Mouse (Mus musculus): ENCODE measurements around the gene Ptgis.

Ptgis gene

DNA sequence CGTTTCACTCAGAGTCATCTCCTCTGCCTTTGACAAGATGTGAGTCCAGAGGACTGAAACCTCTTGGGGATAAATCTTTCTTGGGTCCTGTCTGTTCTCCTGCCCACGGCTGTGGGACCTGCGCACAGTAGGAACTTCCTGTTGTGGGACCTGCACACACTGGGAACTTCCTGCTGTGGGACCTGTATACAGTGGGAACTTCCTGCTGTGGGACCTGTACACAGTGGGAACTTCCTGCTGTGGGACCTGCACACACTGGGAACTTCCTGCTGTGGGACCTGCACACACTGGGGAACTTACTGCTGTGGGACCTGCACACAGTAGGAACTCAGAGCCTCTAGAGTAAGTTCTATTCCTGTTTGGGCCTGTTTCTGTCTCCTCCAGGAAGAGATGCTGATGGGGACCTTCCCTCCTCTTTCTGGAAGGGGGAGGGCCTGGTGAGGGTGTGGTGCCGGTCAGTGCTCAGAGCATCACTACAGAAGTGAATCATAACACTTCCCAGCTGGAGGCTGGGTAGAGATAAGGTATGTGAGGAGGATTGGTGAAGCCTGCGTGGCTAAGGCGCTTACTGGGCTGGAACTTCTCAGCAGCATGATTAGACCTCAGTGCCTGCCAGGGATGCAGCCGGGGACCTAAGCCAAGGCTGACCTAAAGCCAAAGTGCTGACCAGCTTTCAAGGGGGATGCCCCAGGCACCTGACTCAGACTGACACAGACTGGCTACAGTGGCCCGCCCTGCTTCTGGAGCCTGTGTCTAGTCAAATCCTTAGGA lies 22.8 kb upstream of the Ptgis start:
- no peak for DNase-seq (ENCODE audit: low read depth, low spot score)

- DNase-seq (ENCODE audit: low read depth, low spot score), result no peak
Measured at GRCm38 (mm10) chr2:167262433-167262832, 22.0 kb upstream of the Ptgis start.

- no peak for DNase-seq (ENCODE audit: low read depth, low spot score)
Measured at GRCm38 (mm10) chr2:167261106-167261505, 20.7 kb upstream of the Ptgis start.

GRCm38 (mm10) chr2:167257790-167258189 lies 17.4 kb upstream of the Ptgis start:
- DNase-seq (ENCODE audit: low read depth, low spot score), result no peak

DNA sequence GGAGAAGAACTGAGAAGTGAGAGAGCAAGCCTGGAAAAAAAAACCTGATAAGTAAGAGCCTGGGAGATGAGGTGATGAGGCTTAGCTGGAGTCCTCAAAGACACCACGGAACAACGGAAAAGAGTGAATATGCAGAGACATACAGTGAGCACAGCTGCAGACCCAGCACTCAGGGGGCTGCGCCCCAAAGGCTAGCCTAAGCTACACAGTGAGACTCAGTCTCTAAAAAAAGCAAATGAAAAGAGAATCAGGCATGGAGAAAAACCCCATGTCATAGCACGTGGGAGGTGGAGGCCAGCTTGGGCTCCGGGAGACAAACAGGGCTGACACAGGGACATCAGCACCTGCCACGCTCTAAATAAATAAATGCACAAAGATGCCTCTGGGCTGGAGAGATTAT lies 14.4 kb upstream of the Ptgis start:
- no peak for DNase-seq (ENCODE audit: low read depth, low spot score)

GRCm38 (mm10) chr2:167254185-167254584 lies 13.8 kb upstream of the Ptgis start:
- no peak for DNase-seq (ENCODE audit: low read depth, low spot score)

- DNase-seq (ENCODE audit: low read depth, low spot score), result no peak
Measured at GRCm38 (mm10) chr2:167253476-167253875, 13.1 kb upstream of the Ptgis start.

DNA sequence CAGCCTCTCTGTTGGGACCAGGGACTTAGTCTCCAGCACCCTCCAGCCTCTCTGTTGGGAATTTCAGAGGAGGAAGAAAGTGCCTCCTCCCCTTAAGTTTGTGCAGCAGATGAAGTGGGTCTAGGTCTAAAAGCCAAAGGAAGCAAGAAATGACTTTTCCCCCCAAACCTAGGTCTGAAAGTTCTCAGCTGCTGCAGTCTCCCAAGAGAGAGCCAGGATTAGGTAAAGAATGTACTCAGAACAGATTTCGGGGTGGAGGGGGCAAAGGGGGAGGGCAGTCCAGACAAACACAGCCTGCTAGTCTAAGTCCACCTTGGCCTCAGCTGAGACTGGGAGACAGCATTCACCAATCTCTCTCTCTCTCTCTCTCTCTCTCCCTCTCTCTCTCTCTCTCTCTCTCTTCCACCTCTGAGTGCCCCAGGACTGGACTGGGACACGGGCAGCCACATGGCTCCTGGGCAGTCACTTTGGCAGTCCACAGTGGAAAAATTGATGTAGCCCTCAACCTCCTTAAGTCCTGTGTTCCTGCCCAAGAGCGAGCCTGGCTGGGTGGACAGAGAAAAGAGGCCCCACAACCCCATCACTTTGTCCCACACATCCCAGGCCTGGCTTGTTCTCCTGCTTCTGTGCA lies 11.8 kb upstream of the Ptgis start:
- no peak for DNase-seq (ENCODE audit: low read depth, low spot score)

GRCm38 (mm10) chr2:167250736-167251337 lies 10.4 kb upstream of the Ptgis start:
- no peak for DNase-seq (ENCODE audit: low read depth, low spot score)

DNA sequence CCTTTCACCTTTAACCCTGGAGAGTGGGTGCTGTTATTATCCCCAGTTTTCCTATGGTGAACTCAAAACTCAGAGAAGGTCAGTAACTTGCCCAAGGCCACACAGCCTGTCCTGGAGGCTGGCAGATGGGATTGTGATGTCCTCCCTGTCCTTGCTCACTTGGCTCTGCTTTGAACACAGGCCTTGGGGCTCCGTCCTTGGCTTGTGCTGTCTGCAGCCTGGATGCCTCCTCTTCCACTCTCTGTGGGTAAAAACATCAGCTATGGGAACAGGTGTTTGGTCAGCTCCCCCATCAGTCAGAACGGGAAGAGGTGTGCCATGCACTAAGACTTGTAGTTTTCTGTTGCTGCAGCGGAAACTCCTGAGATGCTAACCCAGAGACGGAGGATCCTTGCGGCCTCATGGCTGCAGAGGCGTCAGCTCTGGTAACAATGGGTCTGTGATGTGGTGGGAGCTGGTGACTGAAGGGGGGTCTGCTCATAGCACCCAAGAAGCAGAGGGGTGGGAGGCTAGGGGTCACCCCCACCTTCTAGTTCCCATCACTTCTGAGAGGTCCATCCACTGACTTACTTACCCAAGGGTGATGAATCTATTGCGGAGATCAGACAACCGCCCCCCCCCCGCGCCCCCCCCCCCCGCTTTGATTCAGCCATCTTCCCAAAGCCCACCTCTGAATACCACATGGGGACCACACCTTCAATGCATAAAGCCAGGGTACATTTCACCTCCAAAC lies 9.8 kb upstream of the Ptgis start:
- DNase-seq (ENCODE audit: low read depth, low spot score), result no peak

DNA sequence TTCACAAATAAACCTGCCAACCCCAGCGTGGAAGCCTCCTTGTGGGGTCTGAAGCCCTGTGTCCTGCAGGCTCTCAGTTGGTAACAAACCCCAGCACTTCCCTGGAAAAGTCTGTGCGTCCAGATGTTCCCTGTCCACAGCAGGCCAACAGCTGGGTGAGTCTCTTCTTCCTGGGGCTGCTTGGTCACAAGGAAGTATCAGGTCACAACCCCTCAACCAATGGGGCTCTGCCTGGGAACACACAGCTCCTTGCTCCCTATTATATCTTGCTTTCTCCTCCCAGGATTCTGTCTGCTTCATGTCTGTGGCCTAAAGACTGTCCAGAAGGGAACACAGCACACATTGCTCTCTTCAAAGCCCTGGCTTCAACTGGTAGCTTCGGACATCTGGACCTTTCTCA lies 9.2 kb upstream of the Ptgis start:
- DNase-seq (ENCODE audit: low read depth, low spot score), result peak; percentile 32

DNA sequence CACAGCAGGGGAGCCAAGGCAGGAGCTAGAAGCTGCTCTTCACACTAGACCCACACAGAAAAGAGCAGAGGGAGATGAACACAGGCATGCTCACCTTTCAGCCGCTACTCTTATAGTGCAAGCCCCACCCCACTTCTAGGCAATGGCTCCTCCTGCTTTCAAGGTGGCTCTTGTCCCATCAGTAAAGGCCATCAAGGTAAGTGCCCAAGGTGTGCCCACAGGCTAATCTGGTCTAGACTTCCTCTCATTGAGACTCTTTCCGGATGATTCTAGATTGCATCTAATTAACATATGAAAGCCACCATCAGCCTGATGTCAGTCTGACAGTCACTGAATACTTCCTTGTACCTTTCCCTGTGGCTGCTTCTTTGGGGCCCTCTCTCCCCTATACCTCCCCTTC lies 7.4 kb upstream of the Ptgis start:
- DNase-seq (ENCODE audit: low read depth, low spot score), result no peak

DNA sequence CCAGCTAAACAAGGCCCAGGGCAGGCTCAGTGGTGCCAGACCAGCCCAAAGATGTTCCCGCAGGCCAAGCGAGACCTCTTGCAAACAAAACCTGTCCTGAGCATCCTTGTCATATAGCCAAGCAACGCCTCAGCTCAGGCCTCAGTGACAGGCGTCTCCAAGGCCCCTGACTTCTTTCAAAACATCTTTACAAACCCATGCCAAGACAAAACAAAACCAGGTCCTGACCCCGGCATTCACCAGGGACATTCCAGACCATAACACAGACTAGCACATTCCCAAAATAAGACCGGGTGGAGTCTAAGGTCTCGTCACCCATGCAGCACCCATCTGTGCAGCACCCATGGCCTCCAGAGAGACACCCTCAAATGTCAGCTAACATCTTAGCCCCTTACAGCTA lies 6.3 kb upstream of the Ptgis start:
- DNase-seq (ENCODE audit: low read depth, low spot score), result no peak

DNA sequence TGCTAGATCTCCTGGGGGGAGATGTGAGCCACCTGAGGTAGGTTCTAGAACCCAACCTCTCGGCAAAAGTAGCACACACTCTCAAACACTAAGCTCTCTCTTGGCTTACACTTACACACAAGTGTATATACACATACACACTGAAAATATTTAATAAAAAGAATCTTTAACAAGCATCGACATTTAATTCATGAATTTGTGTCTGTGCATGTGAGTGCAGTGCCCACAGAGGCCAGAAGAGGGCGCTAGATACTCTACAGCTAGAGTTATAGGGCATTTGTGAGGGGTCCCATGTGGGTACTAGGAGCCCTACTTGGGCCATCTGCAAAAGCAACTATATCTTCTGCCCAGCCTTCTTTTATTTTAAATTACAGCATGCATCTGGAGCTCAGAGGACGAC lies 4.5 kb upstream of the Ptgis start:
- no peak for DNase-seq (ENCODE audit: low read depth, low spot score)

GRCm38 (mm10) chr2:167243831-167244563 lies 3.6 kb upstream of the Ptgis start:
- DNase-seq (ENCODE audit: low read depth, low spot score), result no peak

DNA sequence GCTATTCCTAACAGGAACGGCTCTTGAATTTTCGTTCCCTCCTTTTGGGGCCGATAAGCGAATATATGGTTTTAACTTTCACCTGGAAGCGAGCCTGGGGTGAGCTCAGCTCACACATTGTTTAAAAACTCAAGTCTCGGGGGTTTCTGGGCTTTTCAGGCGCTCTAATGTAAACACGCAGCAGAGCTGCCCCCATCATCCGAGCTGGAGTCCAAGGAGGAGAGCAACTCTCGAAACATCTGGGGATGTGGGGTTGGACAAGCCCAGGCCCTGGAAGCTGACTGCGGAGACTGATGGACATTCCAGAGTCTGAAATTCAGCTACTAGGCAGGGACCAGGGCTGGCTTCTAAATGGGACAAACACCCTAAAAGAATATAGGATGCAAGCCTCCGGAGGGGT lies 1.1 kb downstream of the Ptgis start:
- peak; percentile 55 for DNase-seq (ENCODE audit: low read depth, low spot score)

- no peak for DNase-seq (ENCODE audit: low read depth, low spot score)
Measured at GRCm38 (mm10) chr2:167237224-167237623, 3.2 kb downstream of the Ptgis start.

- DNase-seq (ENCODE audit: low read depth, low spot score), result no peak
Measured at GRCm38 (mm10) chr2:167236174-167236573, 4.2 kb downstream of the Ptgis start.

DNA sequence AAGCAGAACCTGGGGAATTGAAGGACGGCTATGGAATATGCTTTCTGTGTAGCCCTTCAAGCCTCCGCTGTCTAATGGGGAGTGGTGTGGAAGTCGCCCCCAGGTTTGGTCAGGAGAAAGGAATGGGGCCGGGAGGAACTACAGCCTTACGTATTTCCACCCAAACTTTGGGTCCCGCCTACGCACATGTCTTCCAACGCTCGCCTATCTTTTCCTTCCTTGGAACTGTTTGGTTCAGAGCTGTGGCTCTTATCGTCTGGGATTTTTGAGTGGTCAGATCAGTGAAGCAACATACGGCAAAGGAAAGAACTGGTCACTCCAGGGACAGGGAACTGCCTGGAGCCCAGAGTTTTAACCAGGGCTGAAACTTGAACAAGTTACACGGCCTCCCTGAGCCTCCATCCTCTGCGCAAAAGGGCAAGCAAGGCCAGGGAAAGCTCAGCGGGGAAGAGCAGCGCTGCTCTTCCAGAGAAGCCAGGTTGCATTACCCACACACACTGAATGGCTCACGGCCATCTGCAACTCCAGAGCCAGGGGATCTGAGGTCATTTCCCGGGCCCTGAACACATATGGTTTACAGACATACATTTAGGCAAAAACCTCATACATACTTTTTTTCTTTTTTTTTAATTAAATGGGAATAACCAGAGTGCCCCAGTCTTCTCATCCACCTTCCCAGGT lies 4.9 kb downstream of the Ptgis start:
- no peak for DNase-seq (ENCODE audit: low read depth, low spot score)

GRCm38 (mm10) chr2:167233771-167234170 lies 6.6 kb downstream of the Ptgis start:
- no peak for DNase-seq (ENCODE audit: low read depth, low spot score)

DNA sequence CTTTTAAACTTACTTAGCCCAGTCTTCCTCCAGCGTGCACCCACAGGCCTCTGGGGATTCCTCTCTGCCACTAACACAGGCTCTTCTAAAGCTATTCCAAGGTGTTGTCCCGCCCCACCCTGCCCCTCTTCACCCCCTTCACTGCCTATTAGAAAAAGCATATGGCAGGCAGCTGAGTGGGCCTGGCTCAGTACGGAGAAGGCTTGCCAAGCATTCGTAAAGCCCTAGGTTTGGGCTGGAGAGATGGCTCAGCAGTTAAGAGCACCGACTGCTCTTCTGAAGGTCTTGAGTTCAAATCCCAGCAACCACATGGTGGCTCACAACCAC lies 7.4 kb downstream of the Ptgis start:
- DNase-seq (ENCODE audit: low read depth, low spot score), result no peak

Measured in mesoderm, embryonic 11.5 days (tissue).